Mouse (Mus musculus) kidney, embryonic 14.5 days (tissue): ENCODE results near the gene Gm26992. TPM values are rescaled to one million over a fixed set of nuclear protein-coding genes. Genes with fewer than 3 reads are reported as not detected.

Experiments
- ATAC-seq: fragments of 200-750 bp; cut with Nextera tagmentation; 2 replicates; pipeline ENCODE4 v1.8.0; 2017; ENCODE audit warnings: moderate number of reproducible peaks, mild to moderate bottlenecking, moderate TSS enrichment, moderate library complexity; ENCODE audit not compliant: low FRiP score, low TSS enrichment
- H3K27ac ChIP-seq: fragments of 300-500 bp; sonication (generic); 2 replicates; pipeline ENCODE4 v1.5.1; 2014; ENCODE audit warnings: low read depth, mild to moderate bottlenecking, low read length, moderate library complexity, mixed read lengths
- H3K27me3 ChIP-seq: fragments of 300-500 bp; sonication (generic); 2 replicates; pipeline ENCODE4 v1.6.1; 2014; ENCODE audit warnings: mild to moderate bottlenecking, low read length; ENCODE audit not compliant: control insufficient read depth, insufficient read depth
- H3K36me3 ChIP-seq: fragments of 300-500 bp; sonication (generic); 2 replicates; pipeline ENCODE4 v1.6.1; 2014; ENCODE audit warnings: low read length, mixed read lengths; ENCODE audit not compliant: control insufficient read depth, insufficient read depth
- H3K4me1 ChIP-seq: fragments of 300-500 bp; sonication (generic); 2 replicates; pipeline ENCODE4 v1.6.1; 2014; ENCODE audit warnings: low read length, mixed read lengths; ENCODE audit not compliant: control insufficient read depth, insufficient read depth
- H3K4me2 ChIP-seq: fragments of 300-500 bp; sonication (generic); replicated peaks from 2 replicates; pipeline ENCODE4 v1.6.1; 2014; ENCODE audit warnings: low read depth, mild to moderate bottlenecking, low read length
- H3K4me3 ChIP-seq: fragments of 300-500 bp; sonication (generic); 2 replicates; pipeline ENCODE4 v1.5.1; 2014; ENCODE audit warnings: mild to moderate bottlenecking, low read length
- H3K9ac ChIP-seq: fragments of 300-500 bp; sonication (generic); 2 replicates; pipeline ENCODE4 v1.6.1; 2014; ENCODE audit warnings: low read depth, mild to moderate bottlenecking, low read length, moderate library complexity
- H3K9me3 ChIP-seq: fragments of 300-500 bp; sonication (generic); 2 replicates; pipeline ENCODE4 v1.6.1; 2016; ENCODE audit warnings: low read length; ENCODE audit not compliant: control insufficient read depth
- WGBS: fragments of 180-500 bp; shearing (Covaris S2); extraction: QIAGEN DNeasy Blood & Tissue Kit; methylation state at CpG from one replicate; pipeline ENCODE4 v1.1.7; 2014; 5-methylcytosine and 5-hydroxymethylcytosine counted together
- polyA plus RNA-seq: library from polyadenylated mRNA; unstranded; fragments of >200 nt; fragmentation: Nextera tagmentation; extraction: Ambion mirVana; gene quantifications from 2 replicates; pipeline ENCODE4 v1.2.1, GENCODE M21; 2014

The Gm26992 gene
- not detected in 2 replicates for polyA plus RNA-seq

DNA sequence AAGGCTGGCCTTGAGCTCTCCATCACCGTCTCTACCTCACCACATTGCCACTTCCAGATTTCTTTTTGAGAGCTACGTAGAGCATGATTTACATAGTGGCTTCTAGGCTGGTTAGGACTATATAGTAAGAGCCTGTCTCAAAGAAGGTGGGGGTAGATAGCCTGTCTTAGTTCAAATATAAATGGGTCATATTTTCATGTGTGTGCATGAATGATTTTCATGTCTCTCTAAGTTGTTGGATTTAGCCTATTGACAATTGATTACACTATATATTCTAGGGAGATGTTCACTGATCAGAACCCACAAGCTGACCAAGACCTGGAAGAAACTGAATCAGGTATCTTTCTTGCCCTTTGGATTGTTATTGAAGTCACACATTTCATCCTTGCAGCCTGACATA, at the start of gene Gm26992:
Gene Gm26992, plus strand, starts transcription at position 301 of the 400 bp plus-strand sequence.
- Histone ChIP-seq H3K27me3 (no peaks in the 10 kb centered on the region), H3K4me3 (no peak within 1 kb of the TSS), H3K9me3 (no peaks in the 10 kb centered on the region), H3K27ac (no peak within 1 kb of the TSS), H3K36me3 (no peaks in the 10 kb centered on the region), H3K9ac (no peak within 1 kb of the TSS), H3K4me2 (no peak within 1 kb of the TSS), H3K4me1 (no peaks in the 10 kb centered on the region)
- ATAC-seq: no peak
- WGBS: 89% methylated on average over 2 of the region's 2 CpGs

DNA sequence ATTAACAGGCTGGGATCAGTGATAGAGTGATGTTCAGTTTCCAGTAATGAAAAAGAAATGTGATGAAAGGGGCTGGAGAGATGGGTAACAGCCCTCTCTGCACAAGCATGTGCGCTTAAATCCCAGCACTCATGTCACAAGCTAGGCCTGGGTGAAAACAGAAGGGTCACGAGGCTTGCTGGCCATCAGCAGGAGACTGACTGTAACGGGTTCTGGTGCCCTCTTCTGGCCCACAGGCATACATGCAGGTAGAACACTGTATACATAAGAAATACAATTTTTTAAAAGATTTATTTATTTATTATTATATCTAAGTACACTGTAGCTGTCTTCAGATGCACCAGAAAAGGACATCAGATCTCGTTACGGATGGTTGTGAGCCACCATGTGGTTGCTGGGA, 47.6 kb upstream of the Gm26992 start:
- no peak overlapping the region for H3K27ac ChIP-seq
- H3K36me3 ChIP-seq: no peaks in the 10 kb centered on the region
- no peak overlapping the region for H3K4me3 ChIP-seq
- H3K4me1 ChIP-seq: no peaks in the 10 kb centered on the region
- no peak for ATAC-seq
- H3K4me2 ChIP-seq: no peak overlapping the region
- no peak overlapping the region for H3K9ac ChIP-seq
- no peaks in the 10 kb centered on the region for H3K9me3 ChIP-seq
- 77% methylated on average over 5 of the region's 5 CpGs for WGBS
- H3K27me3 ChIP-seq: no peaks in the 10 kb centered on the region

DNA sequence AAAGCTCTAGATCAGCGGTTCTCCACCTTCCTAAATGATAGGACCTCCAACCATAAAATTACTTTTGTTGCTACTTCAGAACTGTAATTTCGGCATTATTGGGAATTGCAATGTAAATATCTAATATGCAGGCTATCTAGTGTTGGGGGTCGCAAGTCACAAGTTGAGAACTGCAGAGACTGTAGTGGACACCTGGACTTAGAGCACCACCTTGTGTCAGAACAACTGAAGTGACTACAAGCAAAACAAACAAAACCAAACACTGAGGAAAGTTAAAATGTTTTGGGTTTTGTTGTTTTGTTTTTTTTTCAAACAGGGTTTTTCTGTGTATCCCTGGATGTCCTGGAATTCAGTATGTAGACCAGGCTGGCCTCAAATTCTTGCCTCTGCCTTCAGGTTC, 37.3 kb upstream of the Gm26992 start:
- H3K4me1 ChIP-seq: no peaks in the 10 kb centered on the region
- H3K36me3 ChIP-seq: no peaks in the 10 kb centered on the region
- no peak for ATAC-seq
- H3K9me3 ChIP-seq: no peaks in the 10 kb centered on the region
- no peak overlapping the region for H3K4me3 ChIP-seq
- H3K4me2 ChIP-seq: no peak overlapping the region
- no peak overlapping the region for H3K9ac ChIP-seq
- WGBS: 74% methylated on average over 3 of the region's 3 CpGs
- H3K27ac ChIP-seq: no peak overlapping the region
- H3K27me3 ChIP-seq: no peaks in the 10 kb centered on the region; the same call in 1 of the 2 replicates

DNA sequence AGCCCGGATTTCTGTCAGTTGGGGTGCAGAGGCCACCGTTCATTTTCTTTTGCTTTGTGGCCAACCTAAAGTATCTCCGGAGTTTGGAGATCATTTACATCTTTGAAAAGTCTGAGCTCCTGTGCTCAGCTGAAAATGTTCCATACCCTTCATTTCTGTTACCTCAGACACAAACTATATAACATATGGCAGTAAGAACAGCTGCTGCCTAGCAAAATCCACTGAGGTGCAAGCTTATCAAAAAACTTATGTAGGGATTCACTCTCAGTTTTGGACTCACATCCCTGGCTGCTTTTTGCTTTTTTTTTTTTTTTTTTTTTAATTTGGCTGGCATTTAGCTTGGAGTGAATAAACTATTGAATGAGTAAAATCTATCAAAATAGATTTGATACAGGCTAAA, 33.7 kb upstream of the Gm26992 start:
- ATAC-seq: no peak
- WGBS: 79% methylated on average over 3 of the region's 3 CpGs
- Histone ChIP-seq H3K9me3 (no peaks in the 10 kb centered on the region), H3K27ac (no peak overlapping the region), H3K4me1 (no peaks in the 10 kb centered on the region), H3K9ac (no peak overlapping the region), H3K36me3 (no peaks in the 10 kb centered on the region), H3K27me3 (no peaks in the 10 kb centered on the region; the same call in 1 of the 2 replicates), H3K4me3 (no peak overlapping the region), H3K4me2 (no peak overlapping the region)

DNA sequence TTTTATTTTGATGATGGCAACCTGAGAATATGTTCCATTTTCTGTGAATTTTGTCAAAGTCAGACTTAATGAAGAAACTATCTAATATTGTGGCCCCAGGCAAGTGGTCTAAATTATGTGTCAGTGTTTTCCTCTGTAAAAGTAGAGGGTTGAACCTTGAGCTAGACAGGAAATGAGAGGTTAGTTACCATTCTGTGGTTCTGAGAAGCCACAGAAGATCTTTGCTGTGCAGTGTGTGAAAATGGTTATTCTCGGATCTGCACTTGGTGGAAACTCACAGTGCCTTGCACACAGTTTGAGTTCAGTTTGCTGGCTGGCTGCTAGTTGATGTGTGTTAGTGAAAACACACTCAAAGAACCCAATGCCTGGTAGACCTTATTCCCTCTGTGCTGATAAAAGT, 28.0 kb upstream of the Gm26992 start:
- Histone ChIP-seq H3K27me3 (no peaks in the 10 kb centered on the region), H3K9me3 (no peaks in the 10 kb centered on the region), H3K9ac (no peak overlapping the region), H3K27ac (no peak overlapping the region), H3K36me3 (no peaks in the 10 kb centered on the region), H3K4me2 (no peak overlapping the region), H3K4me3 (no peak overlapping the region), H3K4me1 (no peaks in the 10 kb centered on the region)
- 72% methylated on average over 1 of the region's 1 CpGs for WGBS
- no peak for ATAC-seq

DNA sequence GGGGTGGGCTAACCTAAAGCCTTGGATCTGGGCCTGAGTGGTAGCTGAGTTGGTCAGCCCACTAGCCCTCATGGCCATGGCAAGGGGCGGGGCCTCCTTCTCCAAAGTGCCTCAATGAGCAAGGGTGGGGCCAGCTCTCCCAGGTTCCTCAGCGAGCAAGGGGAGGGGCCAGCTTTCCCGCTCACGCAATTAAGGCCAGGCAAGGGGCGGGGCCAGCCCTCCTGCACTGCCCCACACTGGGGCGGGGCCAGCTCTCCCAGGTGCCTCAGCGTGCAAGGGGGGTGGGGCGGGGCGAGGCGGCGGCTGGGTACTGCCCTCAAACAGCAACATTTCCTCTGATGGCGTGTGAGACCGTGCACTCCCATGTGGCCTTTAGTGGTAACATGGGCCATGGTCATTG, 16.8 kb upstream of the Gm26992 start:
- Histone ChIP-seq H3K9ac (no peak overlapping the region), H3K4me2 (no peak overlapping the region), H3K27me3 (no peaks in the 10 kb centered on the region), H3K36me3 (no peaks in the 10 kb centered on the region), H3K9me3 (no peaks in the 10 kb centered on the region), H3K4me3 (no peak overlapping the region), H3K27ac (no peak overlapping the region), H3K4me1 (no peaks in the 10 kb centered on the region)
- ATAC-seq: no peak
- WGBS: 47% methylated on average over 13 of the region's 13 CpGs

DNA sequence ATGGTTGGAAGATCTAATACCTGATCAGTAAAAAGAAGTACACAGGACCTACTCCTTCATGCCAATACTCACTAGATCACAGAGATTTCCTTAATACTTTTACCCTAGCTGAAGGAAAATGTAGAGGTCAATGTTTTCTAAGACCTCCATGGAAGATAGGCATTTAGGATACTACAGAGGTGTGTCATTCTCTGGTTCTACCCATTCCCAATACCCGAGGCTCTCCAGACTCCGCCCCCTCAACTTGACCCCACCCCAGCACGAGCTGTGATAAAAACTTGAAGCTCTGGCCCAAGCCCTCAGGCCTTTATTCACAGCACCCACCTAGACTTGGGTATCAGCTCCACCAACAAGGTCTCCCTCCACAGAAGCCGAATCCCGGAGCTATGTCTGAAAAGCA, 7.6 kb upstream of the Gm26992 start, which contains the start of gene Tsx:
Gene Tsx, plus strand, starts transcription at position 301 of the 400 bp plus-strand sequence.
- H3K36me3 ChIP-seq: no peaks in the 10 kb centered on the region
- no peak within 1 kb of the TSS for H3K9ac ChIP-seq
- H3K4me3 ChIP-seq: no peak within 1 kb of the TSS
- no peak for ATAC-seq
- H3K4me1 ChIP-seq: no peaks in the 10 kb centered on the region
- H3K9me3 ChIP-seq: no peaks in the 10 kb centered on the region
- H3K27ac ChIP-seq: no peak within 1 kb of the TSS
- H3K4me2 ChIP-seq: no peak within 1 kb of the TSS
- 75% methylated on average over 5 of the region's 5 CpGs for WGBS
- H3K27me3 ChIP-seq: no peaks in the 10 kb centered on the region

DNA sequence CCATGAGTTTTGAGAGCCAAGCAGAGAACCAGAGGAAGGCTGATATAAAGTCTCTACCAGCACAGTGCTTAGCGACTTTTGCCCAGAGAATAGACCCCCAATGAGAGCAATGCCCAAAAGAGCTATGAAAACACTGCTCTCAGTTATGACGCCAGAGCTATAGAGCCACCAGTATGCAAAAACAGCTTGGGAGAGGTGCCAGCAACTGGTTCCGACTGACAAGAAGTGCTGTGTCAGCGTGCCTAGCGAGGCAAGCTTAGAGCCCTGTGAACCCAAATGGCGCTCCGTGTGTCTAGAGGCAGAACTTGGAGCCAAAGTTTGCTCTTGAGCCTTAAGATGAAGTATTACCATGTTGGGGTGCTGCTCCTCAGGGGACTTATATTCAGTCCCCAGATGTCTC, 5.9 kb downstream of the Gm26992 start:
- Histone ChIP-seq H3K4me2 (no peak overlapping the region), H3K27me3 (no peaks in the 10 kb centered on the region), H3K9me3 (no peaks in the 10 kb centered on the region), H3K4me3 (no peak overlapping the region), H3K27ac (no peak overlapping the region), H3K4me1 (no peaks in the 10 kb centered on the region), H3K36me3 (no peaks in the 10 kb centered on the region), H3K9ac (no peak overlapping the region)
- no peak for ATAC-seq
- WGBS: 72% methylated on average over 7 of the region's 7 CpGs

DNA sequence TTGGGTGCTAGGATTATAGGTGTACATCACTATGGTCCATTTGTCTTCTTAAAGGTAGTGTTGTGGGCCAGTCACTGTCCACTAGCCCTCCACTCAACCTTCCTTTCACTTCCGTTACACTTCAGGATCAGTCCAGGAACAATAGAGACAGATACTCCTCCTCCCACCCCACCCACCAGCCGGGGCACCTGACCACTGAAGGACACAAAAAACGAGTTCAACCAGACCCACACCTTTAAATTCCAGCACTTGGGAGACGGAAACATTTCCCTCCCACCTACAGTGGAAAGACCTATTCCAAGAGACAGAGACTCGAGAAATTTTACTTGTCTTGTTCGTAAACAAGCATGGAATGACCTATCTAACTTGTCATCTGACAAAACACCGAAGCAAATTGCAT, 10.5 kb downstream of the Gm26992 start:
- WGBS: 74% methylated on average over 7 of the region's 7 CpGs
- no peak overlapping the region for H3K9ac ChIP-seq
- H3K9me3 ChIP-seq: no peaks in the 10 kb centered on the region
- no peaks in the 10 kb centered on the region for H3K36me3 ChIP-seq
- no peak for ATAC-seq
- no peaks in the 10 kb centered on the region; the same call in 1 of the 2 replicates for H3K27me3 ChIP-seq
- no peak overlapping the region for H3K4me3 ChIP-seq
- H3K4me1 ChIP-seq: no peaks in the 10 kb centered on the region
- H3K4me2 ChIP-seq: no peak overlapping the region
- H3K27ac ChIP-seq: no peak overlapping the region
